Comparison of ENCODE assay signal across 17 mouse cellular contexts in genomic region chr1:57889803-57890202, GRCm38 (mm10).
DNase-seq lines count a peak whose midpoint lies in the region; ATAC-seq and TF ChIP-seq lines count a peak whose summit lies in the region.
"Had no signal": no experiment of that assay in that cellular context is flagged by ENCODE, and none has a peak within 500 bp of the region (broad histone marks: within the 10 kb centered on the region; RNA-seq: fewer than 3 reads in every experiment).

No protein-coding gene starts in this region.

- H3K9ac ChIP-seq in embryonic facial prominence, embryonic 15.5 days, result no peak overlapping the region
- no peak overlapping the region; the same call in 1 of the 2 replicates for H3K9ac ChIP-seq in heart, embryonic 14.5 days (ENCODE audit: low read length)
- no peak overlapping the region for H3K9ac ChIP-seq in kidney, postnatal 0 days (ENCODE audit: low read depth, low read length)
- H3K9ac ChIP-seq in ES-Bruce4 (ENCODE audit: low read depth, poor library complexity, severe bottlenecking), result no peak overlapping the region
- H3K9ac ChIP-seq: forebrain, embryonic 12.5 days; limb, embryonic 12.5 days; liver, embryonic 14.5 days had no signal

- TF ChIP-seq EP300 in ES-Bruce4 (IDR thresholded peaks at IDR 0.05; ENCODE audit: insufficient read depth, low read depth, low read length), result no peak

- H3K4me2 ChIP-seq in embryonic facial prominence, embryonic 15.5 days (replicated peaks), result no peak overlapping the region
- H3K4me2 ChIP-seq in heart, embryonic 14.5 days (ENCODE audit: low read length), result peak overlapping the region; percentile 37
- H3K4me2 ChIP-seq in kidney, postnatal 0 days (ENCODE audit: low read length), result no peak overlapping the region
- H3K4me2 ChIP-seq: forebrain, embryonic 12.5 days; limb, embryonic 12.5 days had no signal

- 54% methylated on average over 5 of the region's 5 CpGs for WGBS in embryonic facial prominence, embryonic 15.5 days
- 53% methylated on average over 5 of the region's 5 CpGs for WGBS in embryonic facial prominence, embryonic 10.5 days
- WGBS in heart, embryonic 14.5 days, result 11% methylated on average over 5 of the region's 5 CpGs
- 24% methylated on average over 5 of the region's 5 CpGs for WGBS in kidney, postnatal 0 days

- no peak for TF ChIP-seq CTCF in kidney, postnatal 0 days (IDR thresholded peaks at IDR 0.05; ENCODE audit: low read depth)
- TF ChIP-seq CTCF in ES-Bruce4 (IDR thresholded peaks at IDR 0.05; ENCODE audit: low read depth, low read length), result no peak

- H3K9me3 ChIP-seq in embryonic facial prominence, embryonic 15.5 days (replicated peaks), result no peaks in the 10 kb centered on the region
- no peaks in the 10 kb centered on the region for H3K9me3 ChIP-seq in embryonic facial prominence, embryonic 10.5 days
- 0 out of 2 replicates have a peak, but pooled peaks cover 4% of the 10 kb centered on the region for H3K9me3 ChIP-seq in heart, embryonic 14.5 days (ENCODE audit: control insufficient read depth, low read length)
- no peaks in the 10 kb centered on the region for H3K9me3 ChIP-seq in kidney, postnatal 0 days (replicated peaks; ENCODE audit: low read length)
- no peaks in the 10 kb centered on the region for H3K9me3 ChIP-seq in ES-Bruce4 (replicated peaks; ENCODE audit: control insufficient read depth, insufficient read depth, low read length, poor library complexity, severe bottlenecking)
- H3K9me3 ChIP-seq: forebrain, embryonic 12.5 days; limb, embryonic 12.5 days had no signal

- 0 out of 2 replicates have a peak overlapping the region, but pooled peaks have one; percentile 28 for H3K27ac ChIP-seq in embryonic facial prominence, embryonic 15.5 days (replicated peaks)
- H3K27ac ChIP-seq in embryonic facial prominence, embryonic 10.5 days (replicated peaks), result no peak overlapping the region
- H3K27ac ChIP-seq in heart, embryonic 14.5 days (replicated peaks in 1 of 2; ENCODE audit: control insufficient read depth in 1 of 2, insufficient read depth in 1 of 2, low read depth in 2 of 2, low read length in 2 of 2), result peak overlapping the region; percentile 61 to 68
- peak overlapping the region; percentile 69 for H3K27ac ChIP-seq in kidney, postnatal 0 days
- H3K27ac ChIP-seq in ES-Bruce4 (ENCODE audit: insufficient read depth, low read length), result peak overlapping the region; percentile 13; the same call in 1 of the 2 replicates
- H3K27ac ChIP-seq: limb, embryonic 12.5 days; liver, embryonic 14.5 days had no signal

- no peak overlapping the region for H3K4me3 ChIP-seq in embryonic facial prominence, embryonic 15.5 days (replicated peaks)
- H3K4me3 ChIP-seq in embryonic facial prominence, embryonic 10.5 days, result no peak overlapping the region
- no peak overlapping the region for H3K4me3 ChIP-seq in heart, embryonic 14.5 days (ENCODE audit: control insufficient read depth in 1 of 2, insufficient read depth in 1 of 2, low read depth in 1 of 2, low read length in 2 of 2)
- no peak overlapping the region for H3K4me3 ChIP-seq in kidney, postnatal 0 days (replicated peaks; ENCODE audit: low read depth, low read length)
- no peak overlapping the region for H3K4me3 ChIP-seq in ES-Bruce4 (ENCODE audit: low read depth, low read length)
- H3K4me3 ChIP-seq: forebrain, embryonic 12.5 days; limb, embryonic 12.5 days had no signal

- H3K27me3 ChIP-seq in embryonic facial prominence, embryonic 15.5 days, result no peaks in the 10 kb centered on the region
- no peaks in the 10 kb centered on the region for H3K27me3 ChIP-seq in embryonic facial prominence, embryonic 10.5 days (replicated peaks; ENCODE audit: low read depth, poor library complexity, severe bottlenecking)
- no peaks in the 10 kb centered on the region for H3K27me3 ChIP-seq in heart, embryonic 14.5 days (ENCODE audit: control insufficient read depth, insufficient read depth, low read length)
- no peaks in the 10 kb centered on the region for H3K27me3 ChIP-seq in kidney, postnatal 0 days (ENCODE audit: insufficient read depth, low read length)
- no peaks in the 10 kb centered on the region for H3K27me3 ChIP-seq in ES-Bruce4 (ENCODE audit: control insufficient read depth, insufficient read depth, low read length, poor library complexity, severe bottlenecking)
- H3K27me3 ChIP-seq: forebrain, embryonic 12.5 days had no signal

- TF ChIP-seq POLR2A in ES-Bruce4 (IDR thresholded peaks at IDR 0.05; ENCODE audit: insufficient read depth, low read length), result no peak

- ATAC-seq in embryonic facial prominence, embryonic 15.5 days (ENCODE audit: insufficient number of reproducible peaks, low FRiP score, low TSS enrichment, low read depth), result no peak
- ATAC-seq in heart, embryonic 14.5 days (ENCODE audit: insufficient number of reproducible peaks, insufficient read depth, low FRiP score, low read depth), result no peak
- ATAC-seq in kidney, postnatal 0 days (replicated peaks; ENCODE audit: low FRiP score, low read depth), result no peak
- ATAC-seq: CD4-positive, CD25-positive, alpha-beta regulatory T cell, adult 4 months had no signal

- H3K4me1 ChIP-seq in embryonic facial prominence, embryonic 15.5 days, result peaks cover 9% of the 10 kb centered on the region; the same call in 1 of the 2 replicates
- H3K4me1 ChIP-seq in embryonic facial prominence, embryonic 10.5 days, result peaks cover 6% of the 10 kb centered on the region; the same call in 1 of the 2 replicates
- H3K4me1 ChIP-seq in heart, embryonic 14.5 days (ENCODE audit: control insufficient read depth in 2 of 2, insufficient read depth in 2 of 2, low read length in 2 of 2), result peaks cover 16 to 21% of the 10 kb centered on the region in 2 experiments
- H3K4me1 ChIP-seq in kidney, postnatal 0 days (replicated peaks; ENCODE audit: insufficient read depth, low read length), result peaks cover 14% of the 10 kb centered on the region; the same call in 1 of the 2 replicates
- H3K4me1 ChIP-seq in ES-Bruce4 (ENCODE audit: control insufficient read depth, insufficient read depth, low read length), result peaks cover 2% of the 10 kb centered on the region

- intact Hi-C loops in heart, postnatal 36 days (cut with DNase I), result loop anchor here (5.0 kb wide), 1 partner anchor 33 kb away; no protein-coding TSS in a partner anchor

- peaks cover 12% of the 10 kb centered on the region for H3K36me3 ChIP-seq in embryonic facial prominence, embryonic 15.5 days
- 0 out of 2 replicates have a peak, but pooled peaks cover 3% of the 10 kb centered on the region for H3K36me3 ChIP-seq in embryonic facial prominence, embryonic 10.5 days (replicated peaks)
- peaks cover 8% of the 10 kb centered on the region; the same call in 1 of the 2 replicates for H3K36me3 ChIP-seq in heart, embryonic 14.5 days (ENCODE audit: control insufficient read depth, insufficient read depth, low read length)
- H3K36me3 ChIP-seq in kidney, postnatal 0 days (ENCODE audit: insufficient read depth, low read length), result no peaks in the 10 kb centered on the region
- no peaks in the 10 kb centered on the region for H3K36me3 ChIP-seq in ES-Bruce4 (ENCODE audit: control insufficient read depth, insufficient read depth, low read length, poor library complexity, severe bottlenecking)
- H3K36me3 ChIP-seq: forebrain, embryonic 12.5 days had no signal

- DNase-seq in embryonic facial prominence, embryonic 10.5 days (ENCODE audit: low spot score), result no peak
- DNase-seq in heart, postnatal 36 days, result no peak
- DNase-seq in kidney, postnatal 0 days (ENCODE audit: low spot score), result peak; percentile 36
- no peak for DNase-seq in kidney, adult 11 months
- no peak for DNase-seq in spleen, postnatal 10 days (ENCODE audit: low spot score in 2 of 2)
- DNase-seq: adrenal gland, postnatal 25 days; cerebellum, adult 11 months; gastrocnemius, postnatal 14 days; right cerebral cortex, postnatal 14 days; spleen, adult 18-20 months had no signal
